Mouse (Mus musculus) heart, adult 2 months (tissue): ENCODE measurements around the gene Cyp46a1.

Source experiments
- CTCF ChIP-seq: fragments of 200-600 bp; IDR thresholded peaks from 2 replicates; pipeline ENCODE4 v1.8.1; 2022; ENCODE audit warnings: antibody characterized with exemption, mild to moderate bottlenecking, moderate library complexity
- POLR2A ChIP-seq: fragments of 200-500 bp; IDR thresholded peaks from 2 replicates; pipeline ENCODE4 v1.6.1; 2011; ENCODE audit warnings: mild to moderate bottlenecking, low read depth, low read length, control low read depth; ENCODE audit not compliant: insufficient read depth

- TF ChIP-seq POLR2A (no peak), CTCF (no peak)
Measured at GRCm38 (mm10) chr12:108301006-108301405, 33.2 kb upstream of the Cyp46a1 start.
